Mouse (Mus musculus): ENCODE results near the gene Vmn1r6. TPM values are rescaled to one million over a fixed set of nuclear protein-coding genes. Genes with fewer than 3 reads are reported as not detected.
"Not testable (repeated sequence)": the region's sequence is repeated elsewhere in the genome, so short reads cannot be mapped to it uniquely, and the experiment has no call there.

Gene Vmn1r6
- polyA plus RNA-seq (2012; ENCODE audit: insufficient read depth, insufficient read length, missing spikeins) = not detected in 2 replicates

DNA sequence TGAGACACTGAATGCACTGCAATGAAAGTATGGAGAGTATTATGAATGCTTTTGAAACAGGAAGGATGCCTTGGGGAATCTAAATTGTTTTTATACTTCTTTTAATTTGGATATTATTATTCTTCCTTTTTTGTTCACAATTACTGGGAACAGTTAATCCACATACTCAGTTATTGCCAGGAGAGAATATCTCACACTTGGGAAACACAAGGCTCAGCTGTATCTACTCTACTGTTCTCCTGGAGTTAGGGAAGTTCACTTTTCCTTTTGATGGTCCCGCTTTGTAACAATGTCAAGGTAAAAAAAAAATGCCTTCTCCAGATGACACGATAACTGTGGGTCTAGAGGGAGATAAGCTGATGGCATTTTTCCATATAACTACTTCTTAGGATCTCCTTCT, at the start of gene Vmn1r6:
TSS of gene Vmn1r6 (plus strand) at position 301 of the 400 bp plus-strand sequence.
- no peaks in the 10 kb centered on the region for H3K4me1 ChIP-seq (ENCODE audit: control insufficient read depth, insufficient read depth, insufficient read length, low read length)

DNA sequence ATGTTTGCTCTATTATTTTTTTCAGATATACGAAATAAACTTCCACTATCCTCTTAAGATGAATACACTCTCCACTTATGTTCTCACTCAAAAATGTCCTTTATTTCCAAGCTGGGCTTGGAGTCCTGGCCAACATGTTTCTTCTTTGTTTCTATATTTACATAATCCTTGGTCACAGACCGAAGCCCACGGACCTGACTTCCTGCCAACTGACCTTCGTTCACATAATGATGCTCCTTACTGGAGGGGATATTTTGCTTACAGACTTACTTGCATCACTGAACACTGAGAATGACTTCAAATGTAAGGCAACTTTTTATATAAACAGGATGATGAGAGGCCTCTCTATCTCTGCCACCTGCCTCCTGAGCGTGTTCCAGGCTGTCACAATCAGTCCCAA, 40.6 kb upstream of the Vmn1r6 start:
- H3K27ac ChIP-seq (replicated peaks; ENCODE audit: low read depth, low read length) = no peak overlapping the region
- no peaks in the 10 kb centered on the region for H3K4me1 ChIP-seq (ENCODE audit: control insufficient read depth, insufficient read depth, insufficient read length, low read length)
- H3K4me3 ChIP-seq (ENCODE audit: insufficient read depth, low read depth, low read length) = no peak overlapping the region

More for the DNA sequence above, at the start of gene Vmn1r6:
- H3K4me3 ChIP-seq (ENCODE audit: insufficient read depth, low read depth, low read length) = no peak within 1 kb of the TSS
- no peak within 1 kb of the TSS for H3K27ac ChIP-seq (replicated peaks; ENCODE audit: low read depth, low read length)

- H3K27ac ChIP-seq (replicated peaks; ENCODE audit: low read depth, low read length) = no peak within 1 kb of the TSS
- H3K4me1 ChIP-seq (ENCODE audit: control insufficient read depth, insufficient read depth, insufficient read length, low read length) = no peaks in the 10 kb centered on the region
- H3K4me3 ChIP-seq (ENCODE audit: insufficient read depth, low read depth, low read length) = no peak within 1 kb of the TSS
Observed at GRCm38 (mm10) chr6:56969973-56970372, 27.1 kb upstream of the Vmn1r6 start, which contains the start of gene Vmn1r5. Gene Vmn1r5, plus strand, starts transcription at chr6:56970273.

DNA sequence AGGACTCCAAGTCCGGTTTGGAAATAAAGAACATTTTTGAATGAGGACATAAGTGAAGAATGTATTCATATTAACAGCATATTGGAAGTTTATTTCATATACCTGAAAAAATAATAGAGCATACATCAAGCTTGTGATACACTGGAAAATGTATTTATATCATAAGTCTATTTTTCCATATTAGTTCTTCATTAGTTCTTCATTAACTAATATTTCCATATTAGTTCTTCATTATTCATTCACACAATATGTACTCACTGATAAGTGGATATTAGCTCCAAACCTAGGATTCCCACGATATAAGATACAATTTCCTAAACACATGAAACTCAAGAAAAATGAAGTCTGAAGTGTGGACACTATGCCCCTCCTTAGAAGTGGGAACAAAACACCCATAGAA, 28.2 kb downstream of the Vmn1r6 start, which contains the start of gene Vmn1r7:
TSS of gene Vmn1r7 (minus strand) at position 101 of the 400 bp plus-strand sequence.
- H3K4me1 ChIP-seq (ENCODE audit: control insufficient read depth, insufficient read depth, insufficient read length, low read length); H3K4me3 ChIP-seq (ENCODE audit: insufficient read depth, low read depth, low read length); H3K27ac ChIP-seq (replicated peaks; ENCODE audit: low read depth, low read length): not testable (repeated sequence)

- Histone ChIP-seq H3K4me1 (ENCODE audit: control insufficient read depth, insufficient read depth, insufficient read length, low read length) (no peaks in the 10 kb centered on the region), H3K4me3 (ENCODE audit: insufficient read depth, low read depth, low read length) (no peak within 1 kb of the TSS), H3K27ac (replicated peaks; ENCODE audit: low read depth, low read length) (no peak within 1 kb of the TSS)
Observed at GRCm38 (mm10) chr6:57031984-57032383, 34.9 kb downstream of the Vmn1r6 start, which contains the start of gene Vmn1r8. Gene Vmn1r8, plus strand, starts transcription at chr6:57032284.

DNA sequence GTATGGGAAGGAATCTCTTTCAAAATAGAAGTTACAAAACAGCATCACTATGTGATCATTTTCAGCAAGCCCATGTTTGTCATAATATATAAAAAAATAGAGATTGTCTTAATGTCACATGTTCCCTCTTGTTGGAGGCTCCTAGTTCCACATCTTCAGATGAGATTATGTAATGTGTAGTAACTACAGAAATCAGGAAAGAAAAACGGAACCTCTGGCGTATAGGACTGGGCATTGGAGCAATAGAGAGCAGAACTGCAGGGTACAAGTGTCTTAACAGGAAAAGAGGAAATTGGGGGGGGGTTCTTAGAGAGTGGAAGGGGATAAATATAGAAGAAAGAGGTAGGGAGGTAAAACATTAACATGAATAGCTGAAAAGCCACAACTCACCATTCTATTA, 37.6 kb downstream of the Vmn1r6 start:
- H3K4me3 ChIP-seq (ENCODE audit: insufficient read depth, low read depth, low read length) = no peak overlapping the region
- H3K27ac ChIP-seq (replicated peaks; ENCODE audit: low read depth, low read length) = no peak overlapping the region
- no peaks in the 10 kb centered on the region for H3K4me1 ChIP-seq (ENCODE audit: control insufficient read depth, insufficient read depth, insufficient read length, low read length)

Other genes starting within 250 kb of the Vmn1r6 start
- 15.4 and 16.1 TPM in 2 replicates for gene Kbtbd2, start 199.4 kb upstream of the Vmn1r6 start, polyA plus RNA-seq (2012; ENCODE audit: insufficient read depth, insufficient read length, missing spikeins)
- 44.6 and 50.2 TPM in 2 replicates for gene Fkbp9, start 165.2 kb upstream of the Vmn1r6 start, polyA plus RNA-seq (2012; ENCODE audit: insufficient read depth, insufficient read length, missing spikeins)
- gene Nt5c3, start 73.3 kb upstream of the Vmn1r6 start, polyA plus RNA-seq (2012; ENCODE audit: insufficient read depth, insufficient read length, missing spikeins) = 18.6 and 28.2 TPM in 2 replicates
- 0.52 and 0.75 TPM in 2 replicates for gene Vmn1r4, start 73.2 kb upstream of the Vmn1r6 start, polyA plus RNA-seq (2012; ENCODE audit: insufficient read depth, insufficient read length, missing spikeins)
- not detected in 2 replicates for gene Vmn1r5, start 27.0 kb upstream of the Vmn1r6 start, polyA plus RNA-seq (2012; ENCODE audit: insufficient read depth, insufficient read length, missing spikeins)
- not detected in 2 replicates for gene Vmn1r7, start 28.1 kb downstream of the Vmn1r6 start, polyA plus RNA-seq (2012; ENCODE audit: insufficient read depth, insufficient read length, missing spikeins)
- not detected in 2 replicates for gene Vmn1r8, start 35.0 kb downstream of the Vmn1r6 start, polyA plus RNA-seq (2012; ENCODE audit: insufficient read depth, insufficient read length, missing spikeins)
- gene Vmn1r9, start 69.5 kb downstream of the Vmn1r6 start, polyA plus RNA-seq (2012; ENCODE audit: insufficient read depth, insufficient read length, missing spikeins) = not detected in 2 replicates
- not detected in 2 replicates for gene Vmn1r10, start 112.2 kb downstream of the Vmn1r6 start, polyA plus RNA-seq (2012; ENCODE audit: insufficient read depth, insufficient read length, missing spikeins)
- not detected in 2 replicates for gene Vmn1r11, start 136.2 kb downstream of the Vmn1r6 start, polyA plus RNA-seq (2012; ENCODE audit: insufficient read depth, insufficient read length, missing spikeins)
- gene Vmn1r12, start 159.7 kb downstream of the Vmn1r6 start, polyA plus RNA-seq (2012; ENCODE audit: insufficient read depth, insufficient read length, missing spikeins) = not detected in 2 replicates
- gene Vmn1r13, start 206.0 kb downstream of the Vmn1r6 start, polyA plus RNA-seq (2012; ENCODE audit: insufficient read depth, insufficient read length, missing spikeins) = 0.20 TPM in 1 of 2 replicates, not detected in the other
- gene Vmn1r14, start 234.4 kb downstream of the Vmn1r6 start, polyA plus RNA-seq (2012; ENCODE audit: insufficient read depth, insufficient read length, missing spikeins) = not detected in 2 replicates